Mouse (Mus musculus) neural tube, embryonic 15.5 days (tissue): Measurements from ENCODE around the gene Slc25a22. TPM values are rescaled to one million over a fixed set of nuclear protein-coding genes. Genes with fewer than 3 reads are reported as not detected.
A peak's percentile ranks its signal among the peaks of the same experiment; 100 is the strongest.
"Not testable (repeated sequence)": the region's sequence is repeated elsewhere in the genome, so short reads cannot be mapped to it uniquely, and the experiment has no call there.

Experiments used
- ATAC-seq: fragments of 200-750 bp; cut with Nextera tagmentation; 2 replicates; pipeline ENCODE4 v1.8.0; 2017; ENCODE audit warnings: mild to moderate bottlenecking, moderate TSS enrichment, moderate library complexity; ENCODE audit not compliant: low FRiP score
- H3K27ac ChIP-seq: fragments of 300-500 bp; sonication (generic); replicated peaks from 2 replicates; pipeline ENCODE4 v1.5.1; 2015; ENCODE audit warnings: mild to moderate bottlenecking, inconsistent platforms
- H3K27me3 ChIP-seq: fragments of 300-500 bp; sonication (generic); replicated peaks from 2 replicates; pipeline ENCODE4 v1.6.1; 2015; ENCODE audit warnings: inconsistent platforms
- H3K36me3 ChIP-seq: fragments of 300-500 bp; sonication (generic); 2 replicates; pipeline ENCODE4 v1.6.1; 2015; ENCODE audit warnings: inconsistent platforms
- H3K4me1 ChIP-seq: fragments of 300-500 bp; sonication (generic); 2 replicates; pipeline ENCODE4 v1.6.1; 2015; ENCODE audit warnings: inconsistent platforms
- H3K4me2 ChIP-seq: fragments of 300-500 bp; sonication (generic); 2 replicates; pipeline ENCODE4 v1.6.1; 2015; ENCODE audit warnings: inconsistent platforms, mild to moderate bottlenecking, moderate library complexity
- H3K4me3 ChIP-seq: fragments of 300-500 bp; sonication (generic); replicated peaks from 2 replicates; pipeline ENCODE4 v1.5.1; 2015; ENCODE audit warnings: mild to moderate bottlenecking, inconsistent platforms
- H3K9ac ChIP-seq: fragments of 300-500 bp; sonication (generic); replicated peaks from 2 replicates; pipeline ENCODE4 v1.6.1; 2015; ENCODE audit warnings: mild to moderate bottlenecking, inconsistent platforms
- H3K9me3 ChIP-seq: fragments of 300-500 bp; sonication (generic); replicated peaks from 2 replicates; pipeline ENCODE4 v1.6.1; 2016; ENCODE audit warnings: inconsistent platforms
- WGBS: fragments of 180-500 bp; shearing (Covaris S2); methylation state at CpG from one replicate; pipeline ENCODE4 v1.1.7; 2015; ENCODE audit warnings: mixed read lengths; 5-methylcytosine and 5-hydroxymethylcytosine counted together
- polyA plus RNA-seq: library from polyadenylated mRNA; unstranded; fragments of >200 nt; fragmentation: Nextera tagmentation; extraction: Ambion mirVana; gene quantifications from 2 replicates; pipeline ENCODE4 v1.2.1, GENCODE M21; 2015

Slc25a22 gene
- polyA plus RNA-seq, 1 experiment from 2014 or later, result 88.8 TPM

DNA sequence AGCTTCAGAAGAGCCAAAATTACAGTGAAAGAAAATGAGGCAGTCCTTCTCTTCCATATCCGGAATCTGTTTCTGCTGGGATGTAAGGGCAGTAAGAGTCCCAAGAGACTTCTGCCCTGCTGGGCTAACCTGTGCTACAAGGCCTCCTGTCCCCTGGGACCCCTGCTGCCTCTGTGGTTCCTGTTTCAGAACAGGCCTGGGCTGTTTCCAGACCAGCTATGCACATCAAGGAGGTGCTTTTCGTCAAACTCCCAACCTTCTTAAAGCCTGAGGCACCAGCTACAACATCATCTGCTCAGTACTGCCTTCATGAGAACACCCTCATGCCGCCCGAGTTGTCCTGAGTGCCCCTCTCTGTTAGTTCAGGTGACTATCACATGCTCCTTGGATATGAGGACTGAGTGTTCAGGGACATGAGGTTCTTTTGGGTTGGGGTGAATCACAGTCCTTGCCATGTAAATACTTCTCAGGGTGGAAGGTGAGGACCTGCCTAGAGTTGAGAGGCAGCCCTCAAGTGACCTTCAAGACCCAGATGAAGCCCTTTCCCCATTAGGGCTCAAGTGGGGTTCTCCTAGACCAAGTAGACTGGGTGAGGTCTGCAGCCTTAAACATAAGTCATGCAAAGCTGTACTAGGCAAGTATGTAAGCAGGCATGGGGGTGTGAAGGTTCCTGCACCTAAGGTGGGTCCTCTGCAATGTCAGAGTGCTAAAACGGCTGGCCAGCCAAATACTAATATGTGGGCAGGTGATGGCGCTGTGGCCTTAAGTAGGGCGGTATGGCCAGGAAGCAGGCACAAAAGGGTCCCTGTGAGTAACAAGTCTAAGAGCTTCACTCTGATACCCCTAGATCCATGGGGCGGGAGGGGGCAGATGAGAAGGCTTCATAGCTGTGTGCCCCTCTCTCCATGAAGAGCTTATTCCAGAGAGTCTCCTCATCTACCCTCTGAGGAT lies 19.7 kb downstream of the Slc25a22 start:
- ATAC-seq, result no peak
- Histone ChIP-seq H3K36me3 (no peaks in the 10 kb centered on the region), H3K4me1 (peaks cover 10% of the 10 kb centered on the region), H3K9me3 (no peaks in the 10 kb centered on the region), H3K27me3 (no peaks in the 10 kb centered on the region), H3K9ac (no peak overlapping the region), H3K4me3 (no peak overlapping the region), H3K27ac (no peak overlapping the region), H3K4me2 (no peak overlapping the region)
- WGBS, result 73% methylated on average over 8 of the region's 8 CpGs

DNA sequence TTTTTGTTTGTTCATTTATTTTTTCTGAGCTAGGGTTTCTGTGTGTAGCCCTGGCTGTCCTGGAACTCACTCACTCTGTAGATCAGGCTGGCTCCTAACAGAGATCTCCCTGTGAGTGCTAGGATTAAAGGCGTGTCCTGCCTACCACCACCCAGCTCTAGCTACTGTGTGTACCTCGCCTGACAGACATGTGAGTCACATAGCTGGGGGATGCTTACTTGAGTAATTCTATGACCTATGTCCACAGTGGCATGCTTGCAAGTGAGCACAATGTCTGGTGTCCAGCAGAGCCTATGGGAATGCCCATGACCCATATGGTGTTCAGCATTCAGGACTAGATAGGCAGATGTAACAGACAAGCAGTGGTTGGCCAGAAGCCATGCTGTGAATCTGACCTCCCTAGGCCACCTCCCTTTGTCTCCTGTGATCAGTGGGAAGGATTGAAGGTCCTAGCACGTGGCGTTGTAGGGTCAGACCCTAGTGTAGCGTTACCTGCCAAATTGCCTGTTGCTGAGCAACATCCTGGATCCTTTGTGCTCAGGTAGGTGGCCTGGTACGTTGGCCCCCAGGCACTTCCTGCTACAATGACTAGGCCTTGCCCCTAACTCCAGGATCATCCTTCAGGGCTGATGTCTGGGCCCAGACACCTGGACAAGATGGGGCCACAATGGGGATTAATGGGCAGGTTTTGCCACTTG lies 21.4 kb downstream of the Slc25a22 start:
- H3K27me3 ChIP-seq, result no peaks in the 10 kb centered on the region
- peaks cover 18% of the 10 kb centered on the region for H3K4me1 ChIP-seq
- no peak for ATAC-seq
- H3K4me3 ChIP-seq, result no peak overlapping the region
- no peaks in the 10 kb centered on the region for H3K36me3 ChIP-seq
- WGBS, result 81% methylated on average over 6 of the region's 6 CpGs
- no peak overlapping the region for H3K4me2 ChIP-seq
- no peaks in the 10 kb centered on the region for H3K9me3 ChIP-seq
- no peak overlapping the region for H3K9ac ChIP-seq
- no peak overlapping the region for H3K27ac ChIP-seq

- H3K4me3 ChIP-seq, result peak within 1 kb of the TSS; percentile 70
- no peaks in the 10 kb centered on the region for H3K9me3 ChIP-seq
- H3K27me3 ChIP-seq, result no peaks in the 10 kb centered on the region
- peak; percentile 90 for ATAC-seq
- H3K4me1 ChIP-seq, result peaks cover 22% of the 10 kb centered on the region
- H3K4me2 ChIP-seq, result peak within 1 kb of the TSS; percentile 92
- H3K36me3 ChIP-seq, result peaks cover 22% of the 10 kb centered on the region
- H3K27ac ChIP-seq, result peak within 1 kb of the TSS; percentile 91
- WGBS, result under 1% methylated on average over 51 of the region's 56 CpGs
- peak within 1 kb of the TSS; percentile 88 for H3K9ac ChIP-seq
Observed at GRCm38 (mm10) chr7:141413809-141414584, 23.7 kb downstream of the Slc25a22 start, which contains the start of gene Gatd1. Gene Gatd1, minus strand, starts transcription at chr7:141414136.

GRCm38 (mm10) chr7:141413331-141413730 lies 24.4 kb downstream of the Slc25a22 start:
- H3K27me3 ChIP-seq, result no peaks in the 10 kb centered on the region
- H3K4me3 ChIP-seq, result peak overlapping the region; percentile 70
- peak overlapping the region; percentile 92 for H3K4me2 ChIP-seq
- H3K4me1 ChIP-seq, result peaks cover 24% of the 10 kb centered on the region
- peak overlapping the region; percentile 88 for H3K9ac ChIP-seq
- peaks cover 27% of the 10 kb centered on the region for H3K36me3 ChIP-seq
- 4% methylated on average over 16 of the region's 16 CpGs for WGBS
- ATAC-seq, result peak; percentile 23
- peak overlapping the region; percentile 91 for H3K27ac ChIP-seq
- no peaks in the 10 kb centered on the region for H3K9me3 ChIP-seq

DNA sequence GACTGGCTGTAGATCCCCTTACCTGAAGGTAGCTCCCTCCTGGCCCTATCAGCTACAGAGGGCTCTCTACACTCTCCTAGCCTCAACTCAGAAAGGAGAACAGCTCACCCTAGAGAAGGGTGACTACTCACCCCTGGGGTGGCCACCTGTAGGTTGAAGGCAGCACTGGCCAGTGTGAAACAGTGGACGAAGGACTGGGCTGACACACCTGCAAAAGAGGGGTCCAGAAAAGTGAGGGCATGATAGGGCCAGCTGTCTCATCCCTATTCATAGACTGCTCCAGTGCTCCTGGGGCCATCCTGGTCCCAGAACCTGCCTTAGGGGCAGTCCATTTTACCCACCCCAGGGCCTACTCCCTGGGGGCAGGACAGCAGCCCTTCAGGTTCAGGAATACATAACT lies 26.0 kb downstream of the Slc25a22 start:
- Histone ChIP-seq H3K4me1 (peaks cover 24% of the 10 kb centered on the region), H3K27ac (no peak overlapping the region), H3K36me3 (peaks cover 31% of the 10 kb centered on the region), H3K4me3 (no peak overlapping the region), H3K27me3 (no peaks in the 10 kb centered on the region), H3K4me2 (no peak overlapping the region), H3K9me3 (no peaks in the 10 kb centered on the region), H3K9ac (no peak overlapping the region)
- 94% methylated on average over 1 of the region's 1 CpGs for WGBS
- no peak for ATAC-seq

DNA sequence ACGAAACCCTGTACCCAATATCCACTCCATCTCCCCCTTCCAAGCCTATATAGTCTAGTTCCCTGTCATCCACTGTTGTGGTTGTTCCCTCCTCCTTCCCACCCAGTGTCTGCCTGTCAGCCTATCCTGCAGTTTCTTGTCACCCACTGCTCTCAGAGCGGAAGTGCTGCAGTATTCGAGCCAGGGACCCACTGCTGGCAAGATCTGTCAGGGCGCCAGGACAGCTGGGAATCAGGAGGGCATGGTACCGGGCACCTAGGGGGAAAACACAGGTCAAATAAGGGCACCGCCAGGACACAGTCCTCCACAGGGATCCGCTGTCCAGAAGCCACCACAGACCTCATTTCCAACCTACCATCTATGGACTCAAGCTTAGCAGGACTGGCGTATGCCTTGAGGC lies 27.1 kb downstream of the Slc25a22 start:
- H3K4me1 ChIP-seq, result peaks cover 24% of the 10 kb centered on the region
- ATAC-seq, result no peak
- WGBS, result 92% methylated on average over 8 of the region's 8 CpGs
- H3K4me3 ChIP-seq, result no peak overlapping the region
- H3K27me3 ChIP-seq, result no peaks in the 10 kb centered on the region
- no peak overlapping the region for H3K4me2 ChIP-seq
- no peak overlapping the region for H3K9ac ChIP-seq
- H3K9me3 ChIP-seq, result no peaks in the 10 kb centered on the region
- H3K27ac ChIP-seq, result no peak overlapping the region
- peaks cover 36% of the 10 kb centered on the region for H3K36me3 ChIP-seq

DNA sequence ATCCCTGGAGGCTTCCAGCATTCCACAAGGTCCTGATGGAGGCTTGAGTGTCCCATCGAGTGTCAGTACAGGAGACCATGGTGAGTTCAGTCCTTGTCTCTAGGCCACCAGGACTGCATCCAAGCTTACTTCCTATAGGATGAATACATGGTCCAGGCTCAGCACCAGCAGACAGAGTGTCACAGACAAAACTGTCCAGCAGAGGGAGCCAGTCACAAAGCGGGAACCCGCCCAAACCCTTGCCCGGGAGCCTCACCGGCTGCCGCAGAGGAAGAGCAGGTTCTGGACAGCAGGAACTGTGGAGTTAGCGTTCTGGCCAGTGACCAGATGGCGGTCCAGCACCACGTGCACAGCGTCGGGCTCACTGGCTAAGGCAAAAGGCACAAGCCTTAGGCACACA lies 28.9 kb downstream of the Slc25a22 start:
- Histone ChIP-seq H3K4me3 (no peak overlapping the region), H3K9me3 (no peaks in the 10 kb centered on the region), H3K4me2 (0 out of 2 replicates have a peak overlapping the region, but pooled peaks have one; percentile 23), H3K9ac (no peak overlapping the region), H3K27me3 (no peaks in the 10 kb centered on the region), H3K36me3 (peaks cover 37% of the 10 kb centered on the region), H3K4me1 (peaks cover 18% of the 10 kb centered on the region), H3K27ac (no peak overlapping the region)
- 11% methylated on average over 11 of the region's 11 CpGs for WGBS
- peak; percentile 40 for ATAC-seq

DNA sequence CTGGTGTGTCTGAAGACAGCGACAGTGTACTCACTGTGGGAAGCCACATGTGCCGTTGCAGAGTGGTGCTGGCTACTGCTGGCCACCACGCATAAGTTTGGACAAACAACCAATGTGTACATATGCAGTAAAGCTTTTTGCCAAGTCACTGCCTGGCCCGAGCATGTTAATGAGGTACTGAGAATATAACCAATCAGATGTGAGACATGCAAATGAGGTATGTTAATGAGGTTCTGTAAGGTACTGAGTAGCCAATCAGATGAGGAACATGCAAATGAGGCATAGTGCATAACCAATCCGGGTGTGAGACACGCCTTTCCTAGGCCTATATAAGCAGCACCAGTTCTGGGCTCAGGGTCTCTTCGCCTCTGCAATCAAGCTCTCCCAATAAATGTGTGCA lies 30.0 kb downstream of the Slc25a22 start:
- peaks cover 43% of the 10 kb centered on the region for H3K36me3 ChIP-seq
- WGBS, result 98% methylated on average over 7 of the region's 7 CpGs
- ATAC-seq, H3K27me3 ChIP-seq, H3K27ac ChIP-seq, H3K9ac ChIP-seq, H3K4me2 ChIP-seq, H3K4me3 ChIP-seq, H3K9me3 ChIP-seq: not testable (repeated sequence)
- H3K4me1 ChIP-seq, result peaks cover 10% of the 10 kb centered on the region

GRCm38 (mm10) chr7:141405466-141405865 lies 32.2 kb downstream of the Slc25a22 start:
- 80% methylated on average over 4 of the region's 4 CpGs for WGBS
- peaks cover 58% of the 10 kb centered on the region for H3K36me3 ChIP-seq
- H3K9ac ChIP-seq, result no peak overlapping the region

DNA sequence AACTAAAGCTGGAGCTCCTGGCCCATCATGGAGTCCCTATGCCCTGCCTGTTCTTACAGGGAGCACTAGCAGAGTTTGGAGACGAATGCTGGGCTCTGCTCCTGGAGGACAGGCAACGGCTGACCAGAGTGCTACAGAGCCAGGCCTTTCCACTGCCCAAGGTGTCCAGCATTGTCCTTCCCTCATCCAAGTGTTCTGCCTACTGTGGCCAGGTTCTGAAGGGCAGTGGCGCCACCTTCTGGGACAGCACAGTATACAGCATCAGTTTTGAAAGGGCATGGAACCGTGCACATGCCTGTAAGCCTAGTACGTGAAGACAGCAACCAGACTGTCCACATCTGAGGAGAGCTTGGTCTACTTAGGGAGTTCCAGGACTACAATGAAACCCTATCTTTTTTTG lies 34.4 kb downstream of the Slc25a22 start:
- Histone ChIP-seq H3K36me3 (peaks cover 58% of the 10 kb centered on the region), H3K27ac (no peak overlapping the region), H3K4me1 (no peaks in the 10 kb centered on the region), H3K4me2 (no peak overlapping the region), H3K27me3 (no peaks in the 10 kb centered on the region), H3K9ac (no peak overlapping the region), H3K9me3 (no peaks in the 10 kb centered on the region), H3K4me3 (no peak overlapping the region)
- 43% methylated on average over 5 of the region's 5 CpGs for WGBS
- 0 out of 2 replicates have a peak, but pooled peaks have one; percentile 22 for ATAC-seq

More at GRCm38 (mm10) chr7:141405466-141405865, 32.2 kb downstream of the Slc25a22 start:
- Histone ChIP-seq H3K4me3 (no peak overlapping the region), H3K27ac (no peak overlapping the region), H3K9me3 (no peaks in the 10 kb centered on the region), H3K27me3 (no peaks in the 10 kb centered on the region), H3K4me1 (peaks cover 5% of the 10 kb centered on the region), H3K4me2 (no peak overlapping the region)
- no peak for ATAC-seq

DNA sequence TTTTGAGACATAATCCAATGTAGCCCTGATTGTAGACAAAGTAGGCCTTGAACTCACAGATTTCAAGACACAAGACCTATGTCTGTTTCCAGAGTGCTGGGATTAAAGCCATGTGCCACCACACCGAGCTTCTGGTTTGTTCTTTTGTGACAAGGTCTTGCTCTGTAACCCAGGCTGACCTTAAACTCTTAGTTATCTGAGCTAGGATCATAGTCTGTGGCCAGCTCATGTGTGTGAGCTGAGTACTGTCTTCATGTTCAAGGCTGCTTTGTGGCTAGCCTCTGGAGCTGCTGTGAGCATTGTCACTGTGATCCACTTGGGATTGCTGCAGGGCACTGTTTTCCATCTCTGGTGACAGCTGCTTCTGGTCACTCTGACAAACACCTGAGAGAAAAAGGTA lies 42.3 kb downstream of the Slc25a22 start:
- WGBS, result 90% methylated on average over 1 of the region's 1 CpGs
- Histone ChIP-seq H3K9me3 (no peaks in the 10 kb centered on the region), H3K4me2 (no peak overlapping the region), H3K4me3 (no peak overlapping the region), H3K27me3 (no peaks in the 10 kb centered on the region), H3K4me1 (peaks cover 16% of the 10 kb centered on the region), H3K27ac (no peak overlapping the region), H3K36me3 (peaks cover 43% of the 10 kb centered on the region), H3K9ac (no peak overlapping the region)
- no peak for ATAC-seq
